Mouse (Mus musculus): Measurements from ENCODE around the gene Sh3rf1. TPM values are rescaled to one million over a fixed set of nuclear protein-coding genes. Genes with fewer than 3 reads are reported as not detected.
A peak's percentile ranks its signal among the peaks of the same experiment; 100 is the strongest.
"Not testable (repeated sequence)": the region's sequence is repeated elsewhere in the genome, so short reads cannot be mapped to it uniquely, and the experiment has no call there.

The Sh3rf1 gene
- polyA plus RNA-seq, 1 experiment from 2014 or later: 12.8 TPM

GRCm38 (mm10) chr8:61397755-61398154 is 174.1 kb downstream of the Sh3rf1 start:
- Histone ChIP-seq H3K36me3 (peaks cover 17% of the 10 kb centered on the region), H3K4me1 (0 out of 2 replicates have a peak, but pooled peaks cover 3% of the 10 kb centered on the region), H3K27ac (no peak overlapping the region), H3K4me2 (replicated peaks) (no peak overlapping the region), H3K9ac (no peak overlapping the region), H3K9me3 (no peaks in the 10 kb centered on the region), H3K4me3 (no peak overlapping the region), H3K27me3 (no peaks in the 10 kb centered on the region)
- 91% methylated on average over 7 of the region's 7 CpGs for WGBS
- ATAC-seq (ENCODE audit: low FRiP score, low read depth): no peak

- Histone ChIP-seq H3K36me3 (no peaks in the 10 kb centered on the region), H3K27me3 (no peaks in the 10 kb centered on the region), H3K4me1 (peaks cover 21% of the 10 kb centered on the region), H3K4me3 (no peak overlapping the region), H3K9me3 (no peaks in the 10 kb centered on the region), H3K9ac (no peak overlapping the region), H3K4me2 (replicated peaks) (no peak overlapping the region), H3K27ac (no peak overlapping the region)
- ATAC-seq (ENCODE audit: low FRiP score, low read depth): no peak
- WGBS: 90% methylated on average over 7 of the region's 7 CpGs
Measured at GRCm38 (mm10) chr8:61402861-61403260, 179.2 kb downstream of the Sh3rf1 start.

GRCm38 (mm10) chr8:61403266-61404177 is 179.8 kb downstream of the Sh3rf1 start:
- WGBS: 24% methylated on average over 6 of the region's 6 CpGs
- peak overlapping the region; percentile 44; the same call in 1 of the 2 replicates for H3K27ac ChIP-seq

GRCm38 (mm10) chr8:61404178-61404560 is 180.5 kb downstream of the Sh3rf1 start:
- ATAC-seq (ENCODE audit: low FRiP score, low read depth): peak; percentile 76

More at GRCm38 (mm10) chr8:61403266-61404177, 179.8 kb downstream of the Sh3rf1 start:
- H3K36me3 ChIP-seq: no peaks in the 10 kb centered on the region
- no peaks in the 10 kb centered on the region for H3K27me3 ChIP-seq
- ATAC-seq (ENCODE audit: low FRiP score, low read depth): peak; percentile 85
- no peak overlapping the region for H3K4me3 ChIP-seq
- no peaks in the 10 kb centered on the region for H3K9me3 ChIP-seq
- no peak overlapping the region for H3K4me2 ChIP-seq (replicated peaks)
- no peak overlapping the region for H3K9ac ChIP-seq
- peaks cover 21% of the 10 kb centered on the region for H3K4me1 ChIP-seq

GRCm38 (mm10) chr8:61409081-61409480 is 185.4 kb downstream of the Sh3rf1 start:
- Histone ChIP-seq H3K9me3 (no peaks in the 10 kb centered on the region), H3K4me2 (replicated peaks) (no peak overlapping the region), H3K4me1 (peaks cover 14% of the 10 kb centered on the region), H3K9ac (no peak overlapping the region), H3K4me3 (no peak overlapping the region), H3K36me3 (no peaks in the 10 kb centered on the region), H3K27ac (no peak overlapping the region), H3K27me3 (no peaks in the 10 kb centered on the region)
- whole genome bisulfite sequencing: 68% methylated on average over 4 of the region's 4 CpGs
- no peak for ATAC-seq (ENCODE audit: low FRiP score, low read depth)

More at GRCm38 (mm10) chr8:61404178-61404560, 180.5 kb downstream of the Sh3rf1 start:
- Histone ChIP-seq H3K9ac (no peak overlapping the region), H3K4me2 (replicated peaks) (no peak overlapping the region), H3K36me3 (no peaks in the 10 kb centered on the region), H3K9me3 (no peaks in the 10 kb centered on the region), H3K27ac (peak overlapping the region; percentile 44; the same call in 1 of the 2 replicates), H3K27me3 (no peaks in the 10 kb centered on the region), H3K4me3 (no peak overlapping the region), H3K4me1 (peaks cover 21% of the 10 kb centered on the region)
- 33% methylated on average over 3 of the region's 3 CpGs for WGBS

- not testable (repeated sequence) for H3K9me3 ChIP-seq; H3K27ac ChIP-seq; H3K4me3 ChIP-seq; H3K27me3 ChIP-seq; H3K36me3 ChIP-seq; H3K4me1 ChIP-seq; H3K4me2 ChIP-seq (replicated peaks); H3K9ac ChIP-seq; ATAC-seq (ENCODE audit: low FRiP score, low read depth)
- WGBS: 58% methylated on average over 5 of the region's 5 CpGs
Measured at GRCm38 (mm10) chr8:61409712-61410111, 186.0 kb downstream of the Sh3rf1 start.

GRCm38 (mm10) chr8:61419521-61419920 is 195.8 kb downstream of the Sh3rf1 start:
- Histone ChIP-seq H3K27me3 (no peaks in the 10 kb centered on the region), H3K27ac (no peak overlapping the region), H3K9me3 (no peaks in the 10 kb centered on the region), H3K4me2 (replicated peaks) (no peak overlapping the region), H3K9ac (no peak overlapping the region), H3K36me3 (no peaks in the 10 kb centered on the region), H3K4me3 (no peak overlapping the region), H3K4me1 (peaks cover 35% of the 10 kb centered on the region)
- WGBS: 65% methylated on average over 3 of the region's 3 CpGs
- ATAC-seq (ENCODE audit: low FRiP score, low read depth): no peak

GRCm38 (mm10) chr8:61420166-61420565 is 196.5 kb downstream of the Sh3rf1 start:
- H3K9ac ChIP-seq: no peak overlapping the region
- no peaks in the 10 kb centered on the region for H3K27me3 ChIP-seq
- peak; percentile 60; the same call in 1 of the 2 replicates for ATAC-seq (ENCODE audit: low FRiP score, low read depth)
- WGBS: 17% methylated on average over 5 of the region's 6 CpGs
- H3K9me3 ChIP-seq: no peaks in the 10 kb centered on the region
- peaks cover 35% of the 10 kb centered on the region for H3K4me1 ChIP-seq
- no peaks in the 10 kb centered on the region for H3K36me3 ChIP-seq
- no peak overlapping the region for H3K4me2 ChIP-seq (replicated peaks)
- H3K4me3 ChIP-seq: no peak overlapping the region
- no peak overlapping the region for H3K27ac ChIP-seq

- 42% methylated on average over 11 of the region's 11 CpGs for WGBS
- Histone ChIP-seq H3K4me2 (replicated peaks) (peak overlapping the region; percentile 10), H3K36me3 (no peaks in the 10 kb centered on the region), H3K4me1 (peaks cover 35% of the 10 kb centered on the region), H3K9me3 (no peaks in the 10 kb centered on the region), H3K27me3 (no peaks in the 10 kb centered on the region), H3K27ac (no peak overlapping the region), H3K9ac (no peak overlapping the region), H3K4me3 (no peak overlapping the region)
- no peak for ATAC-seq (ENCODE audit: low FRiP score, low read depth)
Measured at GRCm38 (mm10) chr8:61421606-61422005, 197.9 kb downstream of the Sh3rf1 start.

- ATAC-seq (ENCODE audit: low FRiP score, low read depth): no peak
- no peak overlapping the region for H3K4me2 ChIP-seq (replicated peaks)
- H3K27me3 ChIP-seq: no peaks in the 10 kb centered on the region
- H3K27ac ChIP-seq: no peak overlapping the region
- H3K4me3 ChIP-seq: no peak overlapping the region
- H3K9me3 ChIP-seq: no peaks in the 10 kb centered on the region
- H3K4me1 ChIP-seq: peaks cover 32% of the 10 kb centered on the region
- no peaks in the 10 kb centered on the region for H3K36me3 ChIP-seq
- H3K9ac ChIP-seq: no peak overlapping the region
Measured at GRCm38 (mm10) chr8:61425125-61425524, 201.5 kb downstream of the Sh3rf1 start.

GRCm38 (mm10) chr8:61426072-61426471 is 202.4 kb downstream of the Sh3rf1 start:
- H3K4me3 ChIP-seq: no peak overlapping the region
- H3K9ac ChIP-seq: no peak overlapping the region
- no peaks in the 10 kb centered on the region for H3K36me3 ChIP-seq
- ATAC-seq (ENCODE audit: low FRiP score, low read depth): no peak
- H3K4me1 ChIP-seq: peaks cover 23% of the 10 kb centered on the region
- no peak overlapping the region for H3K27ac ChIP-seq
- no peaks in the 10 kb centered on the region for H3K9me3 ChIP-seq
- H3K27me3 ChIP-seq: no peaks in the 10 kb centered on the region
- no peak overlapping the region for H3K4me2 ChIP-seq (replicated peaks)
- 85% methylated on average over 5 of the region's 5 CpGs for WGBS

- no peaks in the 10 kb centered on the region for H3K9me3 ChIP-seq
- WGBS: 62% methylated on average over 5 of the region's 5 CpGs
- no peak overlapping the region for H3K4me2 ChIP-seq (replicated peaks)
- no peak overlapping the region for H3K9ac ChIP-seq
- no peak for ATAC-seq (ENCODE audit: low FRiP score, low read depth)
- H3K4me1 ChIP-seq: peaks cover 17% of the 10 kb centered on the region
- H3K27ac ChIP-seq: no peak overlapping the region
- no peaks in the 10 kb centered on the region for H3K36me3 ChIP-seq
- no peak overlapping the region for H3K4me3 ChIP-seq
- no peaks in the 10 kb centered on the region for H3K27me3 ChIP-seq
Measured at GRCm38 (mm10) chr8:61426671-61427070, 203.0 kb downstream of the Sh3rf1 start.
